Mouse (Mus musculus): ENCODE data around the gene Midn. TPM values are rescaled to one million over a fixed set of nuclear protein-coding genes. Genes with fewer than 3 reads are reported as not detected.

Gene Midn
- total and polyA plus RNA-seq, 2 experiments, result 6.9 to 38.8 TPM

DNA sequence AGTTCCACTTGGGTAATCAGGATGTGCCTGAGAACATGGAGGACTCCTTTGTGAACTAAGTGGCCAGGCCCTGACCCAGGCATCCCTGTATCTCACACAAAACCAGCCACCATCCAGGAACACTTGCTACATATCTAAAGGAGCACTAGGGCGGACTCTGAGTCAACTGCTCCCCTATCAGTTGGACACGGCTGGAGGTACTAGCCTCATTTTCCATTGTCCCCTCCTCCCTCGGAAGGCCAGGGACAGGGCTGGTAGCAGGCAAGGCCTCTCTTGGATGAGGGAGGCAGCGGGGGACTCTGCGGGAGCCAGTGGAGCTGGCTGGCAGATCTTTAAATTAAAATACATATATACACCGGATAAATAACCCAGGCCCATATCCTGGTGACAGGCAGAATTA is 45.9 kb downstream of the Midn start:
- no peak for DNase-seq (ENCODE audit: extremely low read depth, low read depth, low spot score)
- no peak for TF ChIP-seq POLR2A (IDR thresholded peaks at IDR 0.05; ENCODE audit: extremely low read depth, insufficient read depth, low read length)
- no peak for TF ChIP-seq CTCF (IDR thresholded peaks at IDR 0.05; ENCODE audit: low read depth, low read length)
- no peak overlapping the region for H3K4me3 ChIP-seq (ENCODE audit: insufficient read depth, low read depth, low read length)
- no peak overlapping the region for H3K27ac ChIP-seq (replicated peaks; ENCODE audit: insufficient read depth, low read depth, low read length)
- no peaks in the 10 kb centered on the region for H3K79me2 ChIP-seq (ENCODE audit: control insufficient read depth, insufficient read depth, low read length)
- 94% methylated on average over 6 of the region's 6 CpGs for WGBS
- no peaks in the 10 kb centered on the region for H3K4me1 ChIP-seq (ENCODE audit: control insufficient read depth, insufficient read depth, low read length)
- H3K27me3 ChIP-seq (ENCODE audit: control insufficient read depth, insufficient read depth, low read length), result peaks cover 8% of the 10 kb centered on the region
- H3K36me3 ChIP-seq (ENCODE audit: control insufficient read depth, insufficient read depth, low read length), result no peaks in the 10 kb centered on the region
- H3K9ac ChIP-seq (ENCODE audit: low read depth, low read length), result no peak overlapping the region

DNA sequence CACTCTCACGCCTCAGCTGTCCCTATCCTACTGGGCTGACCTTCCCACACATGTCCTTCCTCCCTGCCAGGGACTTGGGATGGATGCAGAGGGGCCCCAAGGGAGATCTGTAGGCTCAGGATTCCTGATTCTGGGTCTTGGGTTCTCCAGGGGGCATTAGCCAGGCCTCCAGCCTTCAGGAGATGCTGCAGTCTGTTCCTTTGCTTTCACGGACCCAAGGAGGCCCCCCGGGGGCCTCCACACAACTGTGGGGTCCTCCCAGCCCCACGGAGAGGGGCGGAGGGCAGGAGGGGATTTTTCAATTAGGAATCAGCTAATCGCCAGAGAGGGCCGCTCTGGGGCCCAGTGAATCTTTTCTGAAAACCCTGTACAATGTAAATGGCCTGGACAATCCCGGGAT is 46.4 kb downstream of the Midn start:
- peaks cover 8% of the 10 kb centered on the region for H3K27me3 ChIP-seq (ENCODE audit: control insufficient read depth, insufficient read depth, low read length)
- DNase-seq (ENCODE audit: extremely low read depth, low read depth, low spot score), result no peak
- H3K4me3 ChIP-seq (ENCODE audit: insufficient read depth, low read depth, low read length), result no peak overlapping the region
- H3K79me2 ChIP-seq (ENCODE audit: control insufficient read depth, insufficient read depth, low read length), result no peaks in the 10 kb centered on the region
- no peak overlapping the region for H3K27ac ChIP-seq (replicated peaks; ENCODE audit: insufficient read depth, low read depth, low read length)
- H3K36me3 ChIP-seq (ENCODE audit: control insufficient read depth, insufficient read depth, low read length), result no peaks in the 10 kb centered on the region
- H3K4me1 ChIP-seq (ENCODE audit: control insufficient read depth, insufficient read depth, low read length), result no peaks in the 10 kb centered on the region
- TF ChIP-seq CTCF (IDR thresholded peaks at IDR 0.05; ENCODE audit: low read depth, low read length), result no peak
- H3K9ac ChIP-seq (ENCODE audit: low read depth, low read length), result no peak overlapping the region
- WGBS, result 87% methylated on average over 8 of the region's 8 CpGs

GRCm38 (mm10) chr10:80196167-80196566 is 48.1 kb downstream of the Midn start:
- Histone ChIP-seq H3K4me1 (ENCODE audit: control insufficient read depth, insufficient read depth, low read length) (no peaks in the 10 kb centered on the region), H3K9ac (ENCODE audit: low read depth, low read length) (no peak overlapping the region), H3K4me3 (ENCODE audit: insufficient read depth, low read depth, low read length) (no peak overlapping the region), H3K27ac (replicated peaks; ENCODE audit: insufficient read depth, low read depth, low read length) (no peak overlapping the region), H3K27me3 (ENCODE audit: control insufficient read depth, insufficient read depth, low read length) (no peaks in the 10 kb centered on the region; the same call in 1 of the 2 replicates), H3K36me3 (ENCODE audit: control insufficient read depth, insufficient read depth, low read length) (no peaks in the 10 kb centered on the region), H3K79me2 (ENCODE audit: control insufficient read depth, insufficient read depth, low read length) (no peaks in the 10 kb centered on the region)
- TF ChIP-seq CTCF (IDR thresholded peaks at IDR 0.05; ENCODE audit: low read depth, low read length) (no peak), POLR2A (IDR thresholded peaks at IDR 0.05; ENCODE audit: extremely low read depth, insufficient read depth, low read length) (no peak)
- DNase-seq (ENCODE audit: extremely low read depth, low read depth, low spot score), result no peak
- 97% methylated on average over 1 of the region's 1 CpGs for WGBS

DNA sequence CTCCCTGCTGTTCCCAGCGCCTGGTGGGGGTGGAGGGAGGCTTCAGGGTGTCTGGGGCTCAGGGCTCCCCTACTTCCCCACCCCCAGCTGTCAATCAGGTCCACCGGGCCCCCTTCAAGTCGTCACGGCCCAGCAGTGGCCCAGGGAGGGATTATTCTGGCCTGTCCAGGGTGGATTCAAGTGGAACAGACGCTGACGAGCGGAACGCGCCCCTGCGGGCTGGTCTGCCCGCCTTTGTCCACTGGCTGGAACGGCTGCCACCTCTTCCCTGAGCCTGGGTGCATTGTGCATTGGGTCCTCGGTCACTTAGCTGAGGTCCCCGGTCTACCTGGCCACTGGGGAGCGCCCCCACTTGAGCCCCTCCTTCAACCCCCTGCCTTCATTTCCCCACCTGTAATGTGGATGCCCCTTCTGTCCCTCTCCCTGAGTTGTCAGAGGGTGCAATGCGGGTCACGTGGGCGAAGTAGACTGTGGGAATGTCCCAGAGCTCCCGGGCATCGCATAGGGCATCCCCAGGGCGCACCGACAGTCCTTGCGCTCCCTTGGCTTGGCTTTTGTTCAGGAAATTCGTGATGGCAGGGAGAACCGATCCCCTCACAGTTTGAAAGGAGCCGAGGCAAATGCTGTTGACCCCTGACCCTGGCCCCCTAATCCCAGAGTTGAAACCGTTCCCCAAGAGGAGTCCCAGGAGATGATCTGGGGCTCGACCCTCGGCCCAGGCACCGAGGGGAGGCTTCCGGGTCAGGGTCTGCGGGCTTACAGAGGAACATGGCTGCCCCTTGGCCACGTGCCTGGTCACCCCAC is 48.9 kb downstream of the Midn start:
- DNase-seq (ENCODE audit: extremely low read depth, low read depth, low spot score), result no peak
- Histone ChIP-seq H3K27me3 (ENCODE audit: control insufficient read depth, insufficient read depth, low read length) (no peaks in the 10 kb centered on the region), H3K27ac (replicated peaks; ENCODE audit: insufficient read depth, low read depth, low read length) (no peak overlapping the region), H3K4me1 (ENCODE audit: control insufficient read depth, insufficient read depth, low read length) (no peaks in the 10 kb centered on the region), H3K4me3 (ENCODE audit: insufficient read depth, low read depth, low read length) (no peak overlapping the region), H3K79me2 (ENCODE audit: control insufficient read depth, insufficient read depth, low read length) (no peaks in the 10 kb centered on the region), H3K36me3 (ENCODE audit: control insufficient read depth, insufficient read depth, low read length) (no peaks in the 10 kb centered on the region), H3K9ac (ENCODE audit: low read depth, low read length) (no peak overlapping the region)
- WGBS, result 87% methylated on average over 31 of the region's 33 CpGs
- TF ChIP-seq POLR2A (IDR thresholded peaks at IDR 0.05; ENCODE audit: extremely low read depth, insufficient read depth, low read length) (no peak), CTCF (IDR thresholded peaks at IDR 0.05; ENCODE audit: low read depth, low read length) (no peak)

DNA sequence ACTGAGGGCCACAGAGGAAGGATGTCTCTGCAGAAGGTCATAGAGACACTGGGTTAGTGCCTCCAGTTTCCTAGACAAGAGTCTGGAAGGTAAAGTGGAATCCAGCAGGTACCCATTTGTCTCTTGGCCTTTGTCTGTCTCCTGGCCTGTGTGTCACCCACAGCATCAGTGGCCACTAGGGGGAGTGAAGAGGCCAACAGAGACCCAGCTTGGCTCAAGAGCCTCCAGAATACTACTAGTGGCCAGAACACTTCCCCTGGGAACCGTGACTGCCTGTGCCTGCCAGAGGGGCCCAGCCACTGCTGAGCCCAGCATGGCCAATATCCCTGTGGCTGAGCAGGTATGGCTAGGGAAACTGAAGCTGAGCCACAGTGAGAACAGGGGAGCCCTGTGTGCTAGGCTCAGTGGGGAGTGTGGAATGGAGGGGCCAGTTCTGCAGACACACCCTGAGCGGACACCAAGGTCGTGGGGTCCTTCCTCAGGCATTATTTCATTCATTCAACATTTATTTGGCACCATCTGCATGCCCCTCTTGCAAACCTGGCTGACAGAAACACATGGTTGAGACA is 51.5 kb downstream of the Midn start:
- no peak for TF ChIP-seq POLR2A (IDR thresholded peaks at IDR 0.05; ENCODE audit: extremely low read depth, insufficient read depth, low read length)
- peak; percentile 95 for TF ChIP-seq CTCF (IDR thresholded peaks at IDR 0.05; ENCODE audit: low read depth, low read length)
- H3K9ac ChIP-seq (ENCODE audit: low read depth, low read length), result no peak overlapping the region
- H3K4me1 ChIP-seq (ENCODE audit: control insufficient read depth, insufficient read depth, low read length), result no peaks in the 10 kb centered on the region
- no peak overlapping the region for H3K27ac ChIP-seq (replicated peaks; ENCODE audit: insufficient read depth, low read depth, low read length)
- 46% methylated on average over 3 of the region's 3 CpGs for WGBS
- no peaks in the 10 kb centered on the region for H3K27me3 ChIP-seq (ENCODE audit: control insufficient read depth, insufficient read depth, low read length)
- no peaks in the 10 kb centered on the region for H3K79me2 ChIP-seq (ENCODE audit: control insufficient read depth, insufficient read depth, low read length)
- DNase-seq (ENCODE audit: extremely low read depth, low read depth, low spot score), result peak; percentile 68
- no peaks in the 10 kb centered on the region for H3K36me3 ChIP-seq (ENCODE audit: control insufficient read depth, insufficient read depth, low read length)
- no peak overlapping the region for H3K4me3 ChIP-seq (ENCODE audit: insufficient read depth, low read depth, low read length)

DNA sequence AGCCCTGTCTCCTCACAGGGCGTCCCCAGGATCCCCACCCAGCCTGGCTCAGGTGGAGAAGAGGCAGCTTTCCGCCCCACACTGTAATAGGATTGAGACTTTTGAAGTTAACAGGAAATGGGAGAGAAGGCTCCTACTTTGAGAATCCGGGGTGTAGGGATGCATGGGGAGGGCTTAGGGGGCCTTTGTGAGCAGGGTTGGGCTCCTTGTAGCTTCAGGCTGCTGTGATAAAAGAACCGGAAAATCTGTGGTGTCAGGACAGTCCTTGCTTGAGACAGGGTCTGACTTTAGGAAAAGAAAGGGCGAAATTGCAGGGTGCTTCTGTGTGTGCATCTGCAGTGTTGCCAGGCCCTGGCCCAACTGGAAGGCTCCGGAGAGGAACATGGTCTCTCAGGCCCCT is 52.4 kb downstream of the Midn start:
- DNase-seq (ENCODE audit: extremely low read depth, low read depth, low spot score), result no peak
- no peak for TF ChIP-seq POLR2A (IDR thresholded peaks at IDR 0.05; ENCODE audit: extremely low read depth, insufficient read depth, low read length)
- no peak for TF ChIP-seq CTCF (IDR thresholded peaks at IDR 0.05; ENCODE audit: low read depth, low read length)
- WGBS, result 85% methylated on average over 6 of the region's 6 CpGs

More for the DNA sequence above, 52.4 kb downstream of the Midn start:
- H3K79me2 ChIP-seq (ENCODE audit: control insufficient read depth, insufficient read depth, low read length), result no peaks in the 10 kb centered on the region
- H3K4me1 ChIP-seq (ENCODE audit: control insufficient read depth, insufficient read depth, low read length), result no peaks in the 10 kb centered on the region
- no peak overlapping the region for H3K27ac ChIP-seq (replicated peaks; ENCODE audit: insufficient read depth, low read depth, low read length)
- H3K4me3 ChIP-seq (ENCODE audit: insufficient read depth, low read depth, low read length), result no peak overlapping the region
- H3K9ac ChIP-seq (ENCODE audit: low read depth, low read length), result no peak overlapping the region
- no peaks in the 10 kb centered on the region for H3K27me3 ChIP-seq (ENCODE audit: control insufficient read depth, insufficient read depth, low read length)
- no peaks in the 10 kb centered on the region for H3K36me3 ChIP-seq (ENCODE audit: control insufficient read depth, insufficient read depth, low read length)

All from liver, adult 2 months (tissue).